Comparison of ENCODE assay signal across 20 mouse cellular contexts in genomic region chr19:16130476-16130875, GRCm38 (mm10). TPM values are rescaled to one million over a fixed set of nuclear protein-coding genes. Genes with fewer than 3 reads are reported as not detected.
DNase-seq lines count a peak whose midpoint lies in the region; ATAC-seq and TF ChIP-seq lines count a peak whose summit lies in the region.
"Had no signal": no experiment of that assay in that cellular context is flagged by ENCODE, and none has a peak within 500 bp of the region (broad histone marks: within the 10 kb centered on the region; RNA-seq: fewer than 3 reads in every experiment).

No protein-coding gene starts in this region.

- H3K4me2 ChIP-seq in heart, embryonic 15.5 days, result no peak overlapping the region
- no peak overlapping the region for H3K4me2 ChIP-seq in lung, embryonic 14.5 days
- H3K4me2 ChIP-seq in embryonic facial prominence, embryonic 13.5 days, result no peak overlapping the region
- H3K4me2 ChIP-seq in stomach, embryonic 14.5 days (replicated peaks; ENCODE audit: low read depth, low read length), result no peak overlapping the region
- H3K4me2 ChIP-seq: heart, embryonic 11.5 days; liver, embryonic 13.5 days; midbrain, embryonic 15.5 days had no signal

- DNase-seq in heart, postnatal 14 days, result no peak
- peak; percentile 71 for DNase-seq in lung, embryonic 14.5 days
- DNase-seq in lung, postnatal 14 days, result no peak
- no peak for DNase-seq in retina, embryonic 14.5 days (ENCODE audit: low spot score)
- no peak for DNase-seq in forebrain, embryonic 10.5 days (ENCODE audit: extremely low spot score, low spot score)
- DNase-seq: adrenal gland, postnatal 25 days; cerebellum, postnatal 10 days; gastrocnemius, postnatal 10 days; heart, postnatal 36 days; left cerebral cortex, postnatal 4 days; liver, embryonic 13.5 days; retina, postnatal 1 day had no signal

- no peak overlapping the region for H3K9ac ChIP-seq in heart, embryonic 15.5 days
- no peak overlapping the region for H3K9ac ChIP-seq in lung, embryonic 14.5 days
- no peak overlapping the region for H3K9ac ChIP-seq in embryonic facial prominence, embryonic 13.5 days
- H3K9ac ChIP-seq in stomach, embryonic 14.5 days (replicated peaks; ENCODE audit: low read depth, low read length), result no peak overlapping the region
- H3K9ac ChIP-seq: liver, embryonic 13.5 days; midbrain, embryonic 15.5 days had no signal

- H3K4me1 ChIP-seq in heart, embryonic 15.5 days (replicated peaks), result peaks cover 28% of the 10 kb centered on the region
- H3K4me1 ChIP-seq in lung, embryonic 14.5 days (ENCODE audit: insufficient read depth), result peaks cover 15% of the 10 kb centered on the region
- peaks cover 25% of the 10 kb centered on the region for H3K4me1 ChIP-seq in embryonic facial prominence, embryonic 13.5 days
- peaks cover 16% of the 10 kb centered on the region for H3K4me1 ChIP-seq in stomach, embryonic 14.5 days (ENCODE audit: control insufficient read depth, insufficient read depth, low read length)
- peaks cover 41% of the 10 kb centered on the region for H3K4me1 ChIP-seq in forebrain, embryonic 10.5 days

- 0 out of 2 replicates have a peak overlapping the region, but pooled peaks have one; percentile 27 for H3K27ac ChIP-seq in heart, embryonic 15.5 days
- peak overlapping the region; percentile 50; the same call in 1 of the 2 replicates for H3K27ac ChIP-seq in lung, embryonic 14.5 days (ENCODE audit: low read depth)
- H3K27ac ChIP-seq in embryonic facial prominence, embryonic 13.5 days, result peak overlapping the region; percentile 22
- H3K27ac ChIP-seq in stomach, embryonic 14.5 days (ENCODE audit: low read length), result peak overlapping the region; percentile 8; the same call in 1 of the 2 replicates
- H3K27ac ChIP-seq in forebrain, embryonic 10.5 days, result no peak overlapping the region
- H3K27ac ChIP-seq: hindbrain, postnatal 0 days; liver, embryonic 13.5 days; midbrain, embryonic 15.5 days had no signal

- TF ChIP-seq CTCF in lung, embryonic 14.5 days (IDR thresholded peaks at IDR 0.05; ENCODE audit: low read depth), result no peak

- no peaks in the 10 kb centered on the region for H3K36me3 ChIP-seq in heart, embryonic 15.5 days
- H3K36me3 ChIP-seq in lung, embryonic 14.5 days (ENCODE audit: insufficient read depth), result no peaks in the 10 kb centered on the region
- no peaks in the 10 kb centered on the region for H3K36me3 ChIP-seq in embryonic facial prominence, embryonic 13.5 days
- H3K36me3 ChIP-seq in stomach, embryonic 14.5 days (ENCODE audit: control insufficient read depth, insufficient read depth, low read length), result no peaks in the 10 kb centered on the region
- no peaks in the 10 kb centered on the region for H3K36me3 ChIP-seq in forebrain, embryonic 10.5 days (replicated peaks)
- H3K36me3 ChIP-seq: liver, embryonic 13.5 days; midbrain, embryonic 15.5 days had no signal

- intact Hi-C loops in heart, postnatal 14 days (cut with DNase I), result loop anchor here (2.0 to 5.0 kb wide), 4 partner anchors 66 to 197 kb away; no protein-coding TSS in a partner anchor

- H3K27me3 ChIP-seq in heart, embryonic 15.5 days, result no peaks in the 10 kb centered on the region
- no peaks in the 10 kb centered on the region for H3K27me3 ChIP-seq in lung, embryonic 14.5 days (ENCODE audit: insufficient read depth, low read length)
- no peaks in the 10 kb centered on the region for H3K27me3 ChIP-seq in embryonic facial prominence, embryonic 13.5 days
- no peaks in the 10 kb centered on the region for H3K27me3 ChIP-seq in stomach, embryonic 14.5 days (ENCODE audit: control insufficient read depth, insufficient read depth, low read length)
- H3K27me3 ChIP-seq in forebrain, embryonic 10.5 days (ENCODE audit: poor library complexity, severe bottlenecking), result no peaks in the 10 kb centered on the region
- H3K27me3 ChIP-seq: midbrain, embryonic 15.5 days; Patski had no signal

- no peak overlapping the region for H3K4me3 ChIP-seq in heart, embryonic 15.5 days
- no peak overlapping the region for H3K4me3 ChIP-seq in lung, embryonic 14.5 days (ENCODE audit: low read depth, low read length)
- no peak overlapping the region for H3K4me3 ChIP-seq in embryonic facial prominence, embryonic 13.5 days
- no peak overlapping the region for H3K4me3 ChIP-seq in stomach, embryonic 14.5 days (ENCODE audit: low read depth, low read length)
- H3K4me3 ChIP-seq in forebrain, embryonic 10.5 days, result no peak overlapping the region
- H3K4me3 ChIP-seq: liver, embryonic 13.5 days; midbrain, embryonic 15.5 days had no signal

- 55% methylated on average over 3 of the region's 3 CpGs for WGBS in heart, embryonic 15.5 days
- 22% methylated on average over 3 of the region's 3 CpGs for WGBS in lung, embryonic 14.5 days
- WGBS in embryonic facial prominence, embryonic 13.5 days, result 17% methylated on average over 3 of the region's 3 CpGs
- 37% methylated on average over 3 of the region's 3 CpGs for WGBS in stomach, embryonic 14.5 days
- 77% methylated on average over 3 of the region's 3 CpGs for WGBS in forebrain, embryonic 10.5 days

- no peak for ATAC-seq in heart, embryonic 15.5 days (replicated peaks; ENCODE audit: insufficient number of reproducible peaks, insufficient read depth, low FRiP score, low read depth)
- ATAC-seq in lung, embryonic 14.5 days (ENCODE audit: insufficient read depth), result no peak
- ATAC-seq in embryonic facial prominence, embryonic 13.5 days (ENCODE audit: insufficient number of reproducible peaks, insufficient read depth, low FRiP score, low TSS enrichment, low read depth), result no peak
- ATAC-seq in stomach, embryonic 14.5 days (ENCODE audit: insufficient number of reproducible peaks, insufficient read depth, low FRiP score, low read depth), result no peak
- ATAC-seq: activated CD4-positive, CD25-positive, alpha-beta regulatory T cell, adult 4 months; hindbrain, postnatal 0 days; midbrain, embryonic 15.5 days; Patski had no signal

- no peaks in the 10 kb centered on the region for H3K9me3 ChIP-seq in heart, embryonic 15.5 days (replicated peaks)
- H3K9me3 ChIP-seq in lung, embryonic 14.5 days (ENCODE audit: low read depth, low read length), result no peaks in the 10 kb centered on the region
- no peaks in the 10 kb centered on the region for H3K9me3 ChIP-seq in embryonic facial prominence, embryonic 13.5 days
- no peaks in the 10 kb centered on the region for H3K9me3 ChIP-seq in stomach, embryonic 14.5 days (ENCODE audit: control insufficient read depth, low read depth, low read length)
- H3K9me3 ChIP-seq in forebrain, embryonic 10.5 days, result no peaks in the 10 kb centered on the region
- H3K9me3 ChIP-seq: liver, embryonic 13.5 days; midbrain, embryonic 15.5 days had no signal

RNA-seq across cellular contexts. Expression of gene Gnaq, which starts 2.2 kb away (rescaled TPM):
- polyA plus RNA-seq in heart, embryonic 15.5 days (2015; fragmentation: Nextera tagmentation; extraction: Ambion mirVana), result 15.7 and 19.5 TPM in 2 replicates
- total RNA-seq in heart, postnatal 14 days (2021), result 10 to 100 TPM; 29.7 to 34.2 TPM
- 15.9 and 16.1 TPM in 2 replicates for polyA plus RNA-seq in lung, embryonic 14.5 days (2014; fragmentation: Nextera tagmentation; extraction: Ambion mirVana)
- polyA plus RNA-seq in embryonic facial prominence, embryonic 13.5 days (2015; fragmentation: Nextera tagmentation; extraction: Ambion mirVana), result 29.9 and 34.6 TPM in 2 replicates
- polyA plus RNA-seq in stomach, embryonic 14.5 days (2014; fragmentation: Nextera tagmentation; extraction: Ambion mirVana), result 22.6 and 23.3 TPM in 2 replicates
- 20.7 and 24.5 TPM in 2 replicates for polyA plus RNA-seq in forebrain, embryonic 10.5 days (2016; fragmentation: Nextera tagmentation; extraction: Ambion mirVana)
